Mouse (Mus musculus) embryonic facial prominence, embryonic 10.5 days (tissue): ENCODE results near the gene Sgce. TPM values are rescaled to one million over a fixed set of nuclear protein-coding genes. Genes with fewer than 3 reads are reported as not detected.

ENCODE experiments used
- DNase-seq: peaks from one replicate; pipeline ENCODE4 v3.0.0-alpha.2; 2017; ENCODE audit warnings: low spot score
- H3K27ac ChIP-seq: fragments of 300-500 bp; sonication (generic); replicated peaks from 2 replicates; pipeline ENCODE4 v1.5.1; 2016; ENCODE audit warnings: mild to moderate bottlenecking
- H3K27me3 ChIP-seq: fragments of 300-500 bp; sonication (generic); replicated peaks from 2 replicates; pipeline ENCODE4 v1.6.1; 2016; ENCODE audit warnings: low read depth, mild to moderate bottlenecking; ENCODE audit not compliant: poor library complexity, severe bottlenecking
- H3K36me3 ChIP-seq: fragments of 300-500 bp; sonication (generic); replicated peaks from 2 replicates; pipeline ENCODE4 v1.6.1; 2016; ENCODE audit warnings: mild to moderate bottlenecking, moderate library complexity
- H3K4me1 ChIP-seq: fragments of 300-500 bp; sonication (generic); 2 replicates; pipeline ENCODE4 v1.6.1; 2016
- H3K4me3 ChIP-seq: fragments of 300-500 bp; sonication (generic); 2 replicates; pipeline ENCODE4 v1.5.1; 2016; ENCODE audit warnings: mild to moderate bottlenecking, moderate library complexity
- H3K9me3 ChIP-seq: fragments of 300-500 bp; sonication (generic); 2 replicates; pipeline ENCODE4 v1.6.1; 2016; ENCODE audit warnings: mild to moderate bottlenecking
- WGBS: fragments of 180-500 bp; shearing (Covaris S2); methylation state at CpG from one replicate; pipeline ENCODE4 v1.1.7; 2016; 5-methylcytosine and 5-hydroxymethylcytosine counted together
- polyA plus RNA-seq: library from polyadenylated mRNA; unstranded; fragments of >200 nt; fragmentation: Nextera tagmentation; extraction: Ambion mirVana; gene quantifications from 2 replicates; pipeline ENCODE4 v1.2.1, GENCODE M21; 2016

The Sgce gene
- polyA plus RNA-seq, 1 experiment from 2014 or later, result 45.1 TPM

GRCm38 (mm10) chr6:4740511-4740910, 6.5 kb downstream of the Sgce start:
- H3K36me3 ChIP-seq, result peaks cover 5% of the 10 kb centered on the region; the same call in 1 of the 2 replicates
- H3K4me3 ChIP-seq, result no peak overlapping the region
- WGBS, result 38% methylated on average over 6 of the region's 6 CpGs
- H3K9me3 ChIP-seq, result no peaks in the 10 kb centered on the region
- peak overlapping the region; percentile 40; the same call in 1 of the 2 replicates for H3K27ac ChIP-seq
- DNase-seq, result no peak
- H3K4me1 ChIP-seq, result peaks cover 53% of the 10 kb centered on the region
- no peaks in the 10 kb centered on the region for H3K27me3 ChIP-seq

- Histone ChIP-seq H3K9me3 (no peaks in the 10 kb centered on the region), H3K4me1 (peaks cover 53% of the 10 kb centered on the region), H3K4me3 (no peak overlapping the region), H3K27me3 (no peaks in the 10 kb centered on the region), H3K36me3 (peaks cover 7% of the 10 kb centered on the region; the same call in 1 of the 2 replicates), H3K27ac (no peak overlapping the region)
- no peak for DNase-seq
- WGBS, result 10% methylated on average over 13 of the region's 13 CpGs
These were observed 7.3 kb downstream of the Sgce start for GRCm38 (mm10) chr6:4739522-4740355.

- no peak for DNase-seq
- peaks cover 53% of the 10 kb centered on the region for H3K4me1 ChIP-seq
- H3K9me3 ChIP-seq, result no peaks in the 10 kb centered on the region
- 13% methylated on average over 2 of the region's 2 CpGs for WGBS
- H3K4me3 ChIP-seq, result no peak overlapping the region
- peak overlapping the region; percentile 45 for H3K27ac ChIP-seq
- H3K36me3 ChIP-seq, result peaks cover 7% of the 10 kb centered on the region; the same call in 1 of the 2 replicates
- H3K27me3 ChIP-seq, result no peaks in the 10 kb centered on the region
These were observed 8.3 kb downstream of the Sgce start for GRCm38 (mm10) chr6:4738717-4739116.

- peaks cover 58% of the 10 kb centered on the region for H3K4me1 ChIP-seq
These were observed 8.9 kb downstream of the Sgce start for GRCm38 (mm10) chr6:4738034-4738629.

GRCm38 (mm10) chr6:4736372-4736771, 10.6 kb downstream of the Sgce start:
- 86% methylated on average over 9 of the region's 9 CpGs for WGBS
- no peaks in the 10 kb centered on the region for H3K27me3 ChIP-seq
- no peak for DNase-seq
- H3K9me3 ChIP-seq, result no peaks in the 10 kb centered on the region
- H3K27ac ChIP-seq, result no peak overlapping the region
- no peak overlapping the region for H3K4me3 ChIP-seq
- H3K36me3 ChIP-seq, result peaks cover 7% of the 10 kb centered on the region; the same call in 1 of the 2 replicates
- peaks cover 57% of the 10 kb centered on the region for H3K4me1 ChIP-seq

More at GRCm38 (mm10) chr6:4738034-4738629, 8.9 kb downstream of the Sgce start:
- Histone ChIP-seq H3K9me3 (no peaks in the 10 kb centered on the region), H3K4me3 (no peak overlapping the region), H3K27ac (peak overlapping the region; percentile 45), H3K36me3 (peaks cover 7% of the 10 kb centered on the region; the same call in 1 of the 2 replicates), H3K27me3 (no peaks in the 10 kb centered on the region)
- no peak for DNase-seq
- 37% methylated on average over 11 of the region's 11 CpGs for WGBS

- peak overlapping the region; percentile 48 for H3K27ac ChIP-seq
- WGBS, result 70% methylated on average over 8 of the region's 8 CpGs
These were observed 13.8 kb downstream of the Sgce start for GRCm38 (mm10) chr6:4733208-4733607.

GRCm38 (mm10) chr6:4731675-4732074, 15.3 kb downstream of the Sgce start:
- WGBS, result 48% methylated on average over 8 of the region's 8 CpGs
- Histone ChIP-seq H3K4me1 (peaks cover 15% of the 10 kb centered on the region), H3K27ac (no peak overlapping the region), H3K36me3 (peaks cover 7% of the 10 kb centered on the region; the same call in 1 of the 2 replicates), H3K27me3 (no peaks in the 10 kb centered on the region), H3K9me3 (no peaks in the 10 kb centered on the region), H3K4me3 (no peak overlapping the region)
- DNase-seq, result no peak

More at GRCm38 (mm10) chr6:4733208-4733607, 13.8 kb downstream of the Sgce start:
- Histone ChIP-seq H3K9me3 (no peaks in the 10 kb centered on the region), H3K4me1 (peaks cover 26% of the 10 kb centered on the region), H3K27me3 (no peaks in the 10 kb centered on the region), H3K4me3 (no peak overlapping the region), H3K36me3 (peaks cover 7% of the 10 kb centered on the region; the same call in 1 of the 2 replicates)
- no peak for DNase-seq

- no peak overlapping the region for H3K27ac ChIP-seq
- no peak overlapping the region for H3K4me3 ChIP-seq
- H3K4me1 ChIP-seq, result peaks cover 20% of the 10 kb centered on the region
- no peaks in the 10 kb centered on the region for H3K36me3 ChIP-seq
- no peaks in the 10 kb centered on the region for H3K27me3 ChIP-seq
- WGBS, result 96% methylated on average over 2 of the region's 2 CpGs
- H3K9me3 ChIP-seq, result no peaks in the 10 kb centered on the region
- DNase-seq, result no peak
These were observed 18.7 kb downstream of the Sgce start for GRCm38 (mm10) chr6:4728305-4728704.

- no peak for DNase-seq
- WGBS, result 71% methylated on average over 15 of the region's 15 CpGs
These were observed 22.8 kb downstream of the Sgce start for GRCm38 (mm10) chr6:4723998-4724757.

GRCm38 (mm10) chr6:4722739-4723138, 24.3 kb downstream of the Sgce start:
- WGBS, result 87% methylated on average over 13 of the region's 13 CpGs
- DNase-seq, result no peak

More at GRCm38 (mm10) chr6:4723998-4724757, 22.8 kb downstream of the Sgce start:
- Histone ChIP-seq H3K27ac (no peak overlapping the region), H3K4me1 (peaks cover 13% of the 10 kb centered on the region), H3K36me3 (no peaks in the 10 kb centered on the region), H3K9me3 (no peaks in the 10 kb centered on the region), H3K27me3 (no peaks in the 10 kb centered on the region), H3K4me3 (no peak overlapping the region)

GRCm38 (mm10) chr6:4722142-4722541, 24.9 kb downstream of the Sgce start:
- Histone ChIP-seq H3K36me3 (no peaks in the 10 kb centered on the region), H3K27me3 (no peaks in the 10 kb centered on the region), H3K4me1 (peaks cover 13% of the 10 kb centered on the region), H3K4me3 (no peak overlapping the region), H3K9me3 (no peaks in the 10 kb centered on the region), H3K27ac (no peak overlapping the region)
- WGBS, result 81% methylated on average over 6 of the region's 6 CpGs
- no peak for DNase-seq

More at GRCm38 (mm10) chr6:4722739-4723138, 24.3 kb downstream of the Sgce start:
- H3K27ac ChIP-seq, result no peak overlapping the region
- no peaks in the 10 kb centered on the region for H3K27me3 ChIP-seq
- H3K4me1 ChIP-seq, result peaks cover 13% of the 10 kb centered on the region
- H3K9me3 ChIP-seq, result no peaks in the 10 kb centered on the region
- no peaks in the 10 kb centered on the region for H3K36me3 ChIP-seq
- H3K4me3 ChIP-seq, result no peak overlapping the region

GRCm38 (mm10) chr6:4717344-4717743, 29.7 kb downstream of the Sgce start:
- peaks cover 3% of the 10 kb centered on the region; the same call in 1 of the 2 replicates for H3K4me1 ChIP-seq
- DNase-seq, result no peak
- H3K4me3 ChIP-seq, result no peak overlapping the region
- 87% methylated on average over 2 of the region's 2 CpGs for WGBS
- H3K9me3 ChIP-seq, result no peaks in the 10 kb centered on the region
- H3K27me3 ChIP-seq, result no peaks in the 10 kb centered on the region
- H3K27ac ChIP-seq, result no peak overlapping the region
- H3K36me3 ChIP-seq, result peaks cover 7% of the 10 kb centered on the region; the same call in 1 of the 2 replicates
